Mouse (Mus musculus): Measurements from ENCODE around the gene Tpd52l2.
A peak's percentile ranks its signal among the peaks of the same experiment; 100 is the strongest.

Tpd52l2 gene

DNA sequence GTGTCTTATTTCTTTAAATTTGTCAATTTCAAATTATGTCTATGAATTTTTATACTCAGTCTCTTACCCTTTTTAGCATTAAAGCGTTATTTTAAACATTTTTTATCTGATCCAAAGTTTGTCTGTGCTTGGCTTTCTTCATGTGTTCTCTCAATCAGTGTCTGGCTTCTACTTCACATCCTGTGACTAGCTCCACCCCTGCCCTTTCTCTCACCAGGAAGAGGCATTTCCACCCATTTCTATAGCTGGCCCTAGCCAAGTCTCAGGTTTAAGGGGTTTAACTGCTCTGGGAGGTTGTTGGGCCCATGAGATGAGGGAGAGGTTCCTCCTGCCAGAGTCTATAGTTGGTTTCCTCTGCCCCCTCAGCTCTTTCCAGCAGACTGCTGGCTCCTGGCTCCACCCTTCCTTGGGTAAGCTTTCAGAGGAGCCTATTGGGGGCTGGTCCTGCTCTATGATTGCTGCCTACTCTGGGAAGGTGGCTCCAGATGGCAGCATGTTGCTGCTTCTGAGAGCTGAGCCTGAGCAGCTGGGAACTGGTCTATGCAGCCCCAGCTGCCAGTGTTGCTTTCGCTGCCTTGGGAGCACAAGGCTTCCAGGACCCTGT is 40.6 kb downstream of the Tpd52l2 start:
- peak; percentile 70 for DNase-seq (ENCODE audit: low read depth)

DNA sequence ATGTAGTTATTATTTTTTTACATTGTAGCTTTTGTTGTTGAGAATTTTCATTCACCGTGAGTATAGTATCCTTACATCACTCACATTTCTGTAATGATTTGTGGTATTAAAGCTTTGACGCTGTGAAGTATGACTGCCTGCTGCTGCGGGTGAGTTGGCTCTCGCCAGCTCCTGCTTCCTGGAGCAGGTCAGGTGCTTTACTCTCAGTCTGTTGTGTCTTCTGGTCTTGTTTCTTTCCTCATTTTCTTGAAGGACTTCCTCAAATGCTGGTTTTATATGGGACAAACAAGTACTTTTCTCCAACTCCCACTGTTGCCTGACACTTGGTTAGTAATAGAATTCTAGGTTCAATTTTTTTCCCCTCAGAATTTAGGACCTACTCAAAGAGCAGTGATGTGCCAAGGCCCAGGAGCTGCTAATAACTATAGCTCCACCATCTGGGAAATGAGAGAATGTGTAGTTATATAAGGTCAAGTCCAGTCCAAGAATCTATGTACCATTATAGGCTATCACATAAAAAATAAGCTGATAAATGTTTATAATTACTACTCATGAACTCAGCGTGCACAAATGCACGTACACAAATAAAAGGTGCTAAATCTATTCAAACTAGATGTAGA is 44.9 kb downstream of the Tpd52l2 start:
- DNase-seq (ENCODE audit: low read depth) = no peak

DNA sequence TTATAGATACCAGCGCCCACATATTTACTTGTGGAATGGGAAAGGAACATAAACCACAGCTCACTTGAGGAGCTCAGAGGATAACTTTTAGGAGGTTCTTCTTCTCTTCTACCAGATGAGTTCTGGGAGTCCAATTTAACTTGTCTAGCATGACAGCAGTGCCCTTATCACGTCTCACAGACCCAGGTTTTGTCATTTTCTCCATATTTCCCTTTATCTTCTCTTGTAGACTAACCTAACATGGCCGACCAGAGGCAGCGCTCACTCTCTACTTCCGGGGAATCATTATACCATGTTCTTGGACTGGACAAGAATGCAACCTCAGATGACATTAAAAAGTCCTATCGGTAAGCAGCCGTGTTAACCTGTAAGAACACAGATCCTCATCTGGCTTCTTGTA is 49.2 kb downstream of the Tpd52l2 start:
- DNase-seq (ENCODE audit: low read depth) = no peak

DNA sequence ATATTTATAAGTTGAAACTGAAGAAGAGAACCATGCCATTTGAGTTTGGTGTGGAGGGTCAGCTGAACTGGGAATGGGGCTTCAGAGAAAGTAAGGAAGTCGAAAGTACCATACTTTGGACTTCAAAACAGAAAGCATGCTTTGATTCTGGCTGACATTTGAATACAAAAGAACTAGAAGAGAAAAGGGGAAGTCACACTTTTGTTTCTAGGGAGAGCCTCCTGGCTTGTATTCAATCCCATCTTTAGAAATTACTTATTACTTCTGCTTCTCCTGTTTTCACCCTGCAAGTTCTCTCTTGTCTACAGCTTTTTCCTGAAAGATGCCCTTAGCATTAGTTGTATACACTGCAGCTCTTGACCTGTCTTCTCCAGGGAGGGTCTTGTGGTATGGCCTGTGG is 51.3 kb downstream of the Tpd52l2 start:
- DNase-seq (ENCODE audit: low read depth) = no peak

DNA sequence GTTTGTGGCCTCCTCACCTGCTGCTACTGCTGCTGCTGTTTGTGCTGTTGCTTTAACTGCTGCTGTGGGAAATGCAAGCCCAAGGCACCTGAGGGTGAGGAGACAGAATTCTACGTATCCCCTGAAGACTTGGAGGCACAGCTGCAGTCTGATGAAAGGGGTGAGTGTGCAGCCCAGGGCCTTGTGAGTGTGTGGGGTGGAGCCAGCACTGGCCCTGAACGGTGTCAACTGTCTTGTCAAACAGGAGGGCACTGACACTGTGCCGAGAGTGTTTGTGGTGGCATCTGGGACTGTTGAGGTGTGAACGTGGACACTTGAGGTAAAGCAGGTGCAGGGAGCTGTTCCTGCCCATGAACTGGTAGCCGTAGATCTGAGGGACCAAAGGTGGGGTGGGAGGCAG is 51.7 kb downstream of the Tpd52l2 start:
- DNase-seq (ENCODE audit: low read depth) = no peak

DNA sequence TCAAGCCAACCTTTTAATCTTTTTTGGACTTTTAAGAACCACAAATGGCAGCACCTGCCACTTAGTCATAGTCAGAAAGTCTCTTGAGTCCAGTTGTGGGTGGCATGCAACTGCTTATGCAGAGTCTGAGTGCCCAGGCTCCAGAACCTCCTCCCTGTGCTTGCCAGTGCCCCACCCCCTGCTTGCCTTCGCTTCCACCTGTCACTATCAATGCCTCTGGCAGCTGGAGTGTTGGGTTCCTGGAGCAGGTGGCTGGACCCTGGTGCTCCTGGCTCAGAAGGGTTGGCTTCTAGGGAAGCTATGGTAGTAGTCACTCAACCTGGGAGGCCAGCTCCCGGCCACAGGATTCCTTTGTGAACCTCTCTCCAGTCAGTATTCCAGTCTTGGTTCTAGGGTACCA is 53.3 kb downstream of the Tpd52l2 start:
- DNase-seq (ENCODE audit: low read depth) = no peak

DNA sequence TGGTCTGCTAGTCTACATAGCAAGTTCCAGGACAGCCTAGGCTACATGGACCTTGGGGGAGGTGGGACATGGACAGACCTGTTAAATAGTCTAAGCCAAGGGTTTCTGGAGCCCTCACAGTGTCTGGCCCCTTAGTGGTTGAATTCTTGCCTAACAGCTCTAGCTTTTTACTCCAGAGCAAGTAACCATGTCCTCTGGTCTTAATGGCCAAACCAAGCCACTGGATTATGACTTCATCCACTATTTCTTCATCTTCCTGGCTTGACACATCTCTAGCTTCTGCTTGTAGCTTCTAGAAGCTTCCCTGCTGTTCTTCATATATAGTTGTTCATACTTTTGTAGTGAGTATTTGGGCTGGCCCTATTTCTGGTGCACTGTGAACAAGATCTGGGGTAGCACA is 56.8 kb downstream of the Tpd52l2 start:
- DNase-seq (ENCODE audit: low read depth) = peak; percentile 79

DNA sequence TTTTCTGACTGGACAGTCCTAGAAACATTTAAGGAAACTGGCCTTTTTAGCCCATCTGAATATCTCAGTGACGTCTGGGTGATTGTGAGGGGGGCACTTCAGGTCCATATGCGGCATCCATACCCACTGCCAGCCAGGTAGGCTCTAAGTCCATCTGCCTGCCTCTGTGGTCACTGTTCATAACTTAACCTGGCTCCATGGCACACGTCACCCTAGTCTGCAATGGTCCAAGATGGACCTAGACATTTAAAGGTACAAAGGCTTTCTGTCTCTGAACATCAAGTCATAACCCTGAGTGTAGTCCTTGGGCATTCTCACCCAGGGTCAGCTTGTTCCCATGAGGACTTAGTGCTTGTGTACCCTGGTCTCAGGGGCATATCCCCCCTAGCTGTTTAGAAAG is 70.4 kb downstream of the Tpd52l2 start:
- no peak for DNase-seq (ENCODE audit: low read depth)

Data from 416B (cell line).